Mouse (Mus musculus): ENCODE results near the gene Pramel3. TPM values are rescaled to one million over a fixed set of nuclear protein-coding genes. Genes with fewer than 3 reads are reported as not detected.
"Not testable (repeated sequence)": the region's sequence is repeated elsewhere in the genome, so short reads cannot be mapped to it uniquely, and the experiment has no call there.

Gene Pramel3
- not detected in 2 replicates for polyA plus RNA-seq (2014; fragmentation: Nextera tagmentation; extraction: Ambion mirVana)

- DNase-seq (ENCODE audit: low spot score); ATAC-seq (replicated peaks; ENCODE audit: insufficient number of reproducible peaks, low FRiP score, low TSS enrichment, low read depth); H3K9me3 ChIP-seq (replicated peaks; ENCODE audit: control insufficient read depth, low read length); H3K27ac ChIP-seq (replicated peaks; ENCODE audit: low read depth, low read length); H3K36me3 ChIP-seq (replicated peaks; ENCODE audit: control insufficient read depth, insufficient read depth, low read depth, low read length); H3K4me3 ChIP-seq (ENCODE audit: low read depth, low read length); H3K9ac ChIP-seq (replicated peaks; ENCODE audit: low read length); H3K4me1 ChIP-seq (ENCODE audit: control insufficient read depth, insufficient read depth, low read length); H3K27me3 ChIP-seq (ENCODE audit: control insufficient read depth, insufficient read depth, low read length); H3K4me2 ChIP-seq (ENCODE audit: low read depth, low read length): not testable (repeated sequence)
- WGBS: 98% methylated on average over 11 of the region's 14 CpGs
Measured at GRCm38 (mm10) chrX:135302007-135302406, at the start of gene Pramel3. Pramel3 (plus strand) TSS chrX:135302307.

DNA sequence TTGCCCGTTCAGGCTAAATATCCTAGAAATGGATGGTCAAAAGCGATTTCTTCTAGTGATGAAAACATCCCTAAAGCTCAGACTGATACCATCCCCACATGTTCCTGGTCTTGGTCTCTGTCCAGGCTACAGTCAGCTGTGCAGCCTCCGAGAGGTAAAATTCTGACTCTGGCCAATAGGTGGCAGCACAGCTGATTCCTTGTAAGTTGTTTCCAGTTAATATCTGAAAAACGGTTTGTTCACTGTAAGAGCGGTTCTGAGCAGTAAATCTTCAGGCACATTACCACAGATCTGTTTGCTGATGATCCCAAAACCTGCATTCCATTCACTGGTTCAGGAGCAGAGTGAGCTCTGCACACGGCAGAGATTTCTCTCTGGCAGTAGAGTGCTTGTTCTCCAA is 58.6 kb downstream of the Pramel3 start:
- ATAC-seq (replicated peaks; ENCODE audit: insufficient number of reproducible peaks, low FRiP score, low TSS enrichment, low read depth); H3K27me3 ChIP-seq (ENCODE audit: control insufficient read depth, insufficient read depth, low read length); H3K4me3 ChIP-seq (ENCODE audit: low read depth, low read length); DNase-seq (ENCODE audit: low spot score); H3K9ac ChIP-seq (replicated peaks; ENCODE audit: low read length); H3K4me2 ChIP-seq (ENCODE audit: low read depth, low read length); H3K36me3 ChIP-seq (replicated peaks; ENCODE audit: control insufficient read depth, insufficient read depth, low read depth, low read length); H3K27ac ChIP-seq (replicated peaks; ENCODE audit: low read depth, low read length); H3K9me3 ChIP-seq (replicated peaks; ENCODE audit: control insufficient read depth, low read length); H3K4me1 ChIP-seq (ENCODE audit: control insufficient read depth, insufficient read depth, low read length): not testable (repeated sequence)
- 39% methylated on average over 2 of the region's 6 CpGs for WGBS

DNA sequence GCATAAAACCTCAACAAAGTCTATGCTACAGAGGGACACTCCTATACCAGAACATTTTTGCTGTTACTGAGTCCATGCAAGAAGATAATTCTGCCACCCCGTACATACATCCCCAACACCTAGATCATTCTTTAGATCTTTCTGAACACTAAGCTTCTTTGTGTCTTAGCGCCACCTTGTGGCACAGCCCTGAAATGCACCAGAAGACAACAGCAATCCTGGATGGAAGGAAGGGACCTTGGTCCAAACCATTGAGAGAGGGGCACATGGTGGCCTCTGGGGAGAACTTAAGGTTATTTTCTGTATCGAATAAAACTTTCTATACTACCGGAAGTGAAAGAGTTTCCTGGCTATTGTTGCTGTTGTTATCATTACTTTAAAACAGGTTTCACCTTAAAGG is 59.8 kb downstream of the Pramel3 start:
- not testable (repeated sequence) for H3K36me3 ChIP-seq (replicated peaks; ENCODE audit: control insufficient read depth, insufficient read depth, low read depth, low read length); DNase-seq (ENCODE audit: low spot score); H3K9me3 ChIP-seq (replicated peaks; ENCODE audit: control insufficient read depth, low read length); H3K4me1 ChIP-seq (ENCODE audit: control insufficient read depth, insufficient read depth, low read length); ATAC-seq (replicated peaks; ENCODE audit: insufficient number of reproducible peaks, low FRiP score, low TSS enrichment, low read depth); H3K9ac ChIP-seq (replicated peaks; ENCODE audit: low read length); H3K27ac ChIP-seq (replicated peaks; ENCODE audit: low read depth, low read length); H3K4me3 ChIP-seq (ENCODE audit: low read depth, low read length); H3K27me3 ChIP-seq (ENCODE audit: control insufficient read depth, insufficient read depth, low read length); H3K4me2 ChIP-seq (ENCODE audit: low read depth, low read length)
- WGBS: no CpG with 5 or more reads among the region's 4 CpGs

Other genes with a start within 250 kb of the Pramel3 start
- 0.06 TPM in 1 of 2 replicates, not detected in the other for gene Gm15023, start 124.7 kb upstream of the Pramel3 start, polyA plus RNA-seq (2014; fragmentation: Nextera tagmentation; extraction: Ambion mirVana)
- gene Tceal6, start 91.6 kb upstream of the Pramel3 start, polyA plus RNA-seq (2014; fragmentation: Nextera tagmentation; extraction: Ambion mirVana): 0.86 and 1.6 TPM in 2 replicates
- gene Gm5128, start 71.0 kb downstream of the Pramel3 start, polyA plus RNA-seq (2014; fragmentation: Nextera tagmentation; extraction: Ambion mirVana): not detected in 2 replicates
- gene Gm7903, start 131.5 kb downstream of the Pramel3 start, polyA plus RNA-seq (2014; fragmentation: Nextera tagmentation; extraction: Ambion mirVana): not detected in 2 replicates
- 0.06 TPM in 1 of 2 replicates, not detected in the other for gene AV320801, start 192.3 kb downstream of the Pramel3 start, polyA plus RNA-seq (2014; fragmentation: Nextera tagmentation; extraction: Ambion mirVana)